Mouse (Mus musculus): ENCODE results near the gene Gm3646. TPM values are rescaled to one million over a fixed set of nuclear protein-coding genes. Genes with fewer than 3 reads are reported as not detected.
A peak's percentile ranks its signal among the peaks of the same experiment; 100 is the strongest.

The Gm3646 gene
- polyA plus RNA-seq, 1 experiment from 2014 or later = not detected

DNA sequence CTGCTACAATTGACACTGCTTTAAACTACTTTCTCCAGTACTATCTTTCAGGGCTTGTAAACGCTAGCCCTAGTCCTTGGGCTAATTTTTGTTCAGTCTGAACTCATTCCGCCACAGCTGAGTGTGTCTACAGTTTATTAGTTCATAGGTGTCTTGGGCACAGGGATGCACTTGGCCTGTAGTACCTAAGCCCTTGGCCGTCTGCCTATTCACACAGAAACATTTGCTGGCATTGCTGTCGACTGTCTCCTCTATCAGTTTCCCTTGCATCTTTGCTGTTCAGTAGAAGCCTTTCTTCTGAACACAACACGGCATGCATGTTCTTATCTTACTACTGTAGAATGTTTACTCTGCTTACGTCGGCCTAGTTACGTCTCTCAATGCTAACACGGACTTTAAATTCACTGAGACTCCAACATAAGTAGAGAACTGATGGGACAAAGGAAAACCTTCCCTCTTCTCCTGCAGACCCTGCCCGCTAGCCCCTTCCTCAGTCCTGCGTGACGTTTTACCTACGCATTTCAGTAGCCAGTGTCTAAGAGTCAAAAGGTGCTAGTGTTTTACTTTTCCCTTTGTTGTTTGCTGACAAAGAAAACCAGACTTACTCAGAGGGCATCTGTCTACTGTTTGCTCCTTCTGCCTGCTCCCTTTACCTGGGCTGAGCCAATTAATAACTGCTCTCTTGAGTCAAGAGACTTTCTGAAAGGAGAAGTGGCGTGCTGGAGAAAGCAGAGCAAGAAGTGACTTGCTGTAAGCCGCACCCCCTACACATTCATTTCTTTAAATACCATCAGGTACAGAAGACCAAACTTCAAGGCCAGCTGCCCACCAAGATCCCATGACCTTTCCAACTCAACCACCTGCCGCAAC, 25.8 kb downstream of the Gm3646 start:
- 80% methylated on average over 16 of the region's 16 CpGs for WGBS
- no peaks in the 10 kb centered on the region for H3K27me3 ChIP-seq
- H3K9ac ChIP-seq = no peak overlapping the region
- no peaks in the 10 kb centered on the region for H3K36me3 ChIP-seq
- no peak overlapping the region for H3K27ac ChIP-seq (replicated peaks)
- no peak overlapping the region for H3K4me2 ChIP-seq (replicated peaks)
- ATAC-seq (ENCODE audit: insufficient number of reproducible peaks, low FRiP score, low TSS enrichment, low read depth) = no peak
- no peaks in the 10 kb centered on the region for H3K4me1 ChIP-seq
- no peaks in the 10 kb centered on the region for H3K9me3 ChIP-seq (replicated peaks)
- no peak overlapping the region for H3K4me3 ChIP-seq (replicated peaks)

DNA sequence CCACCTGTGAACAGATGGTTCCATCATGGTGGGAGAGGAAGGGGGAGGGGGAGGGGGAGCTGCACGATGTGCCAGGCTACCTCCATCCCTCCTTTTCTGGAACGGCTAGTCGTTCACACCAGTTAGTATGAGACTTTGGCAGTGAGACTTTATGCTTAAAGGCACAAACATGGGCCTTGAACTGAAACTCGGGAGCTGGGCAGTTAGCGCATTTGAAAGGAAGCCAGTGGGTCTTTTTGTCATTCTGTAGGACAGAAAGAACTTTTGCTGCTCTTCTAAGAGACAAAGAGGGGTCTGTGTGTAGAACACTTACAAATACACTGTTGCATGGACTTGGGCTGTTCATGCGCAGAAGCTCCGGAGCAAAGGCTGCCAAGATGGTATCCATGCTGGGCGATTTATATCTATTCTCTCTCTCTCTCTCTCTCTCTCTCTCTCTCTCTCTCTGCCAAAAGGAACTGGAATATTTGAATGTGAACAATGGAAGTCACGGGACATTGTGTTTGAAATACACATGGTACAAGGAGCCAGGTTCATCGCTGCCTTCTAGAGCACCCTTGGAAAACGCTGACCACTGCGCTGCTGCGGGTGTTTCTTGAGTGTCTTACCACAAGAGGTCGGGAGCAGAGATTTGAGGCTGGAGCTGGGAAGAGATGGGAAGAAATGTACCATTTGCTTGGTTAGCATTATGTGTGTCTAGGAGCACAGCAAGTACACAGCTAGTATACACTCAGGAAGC, 31.0 kb downstream of the Gm3646 start:
- no peaks in the 10 kb centered on the region for H3K36me3 ChIP-seq
- no peaks in the 10 kb centered on the region for H3K9me3 ChIP-seq (replicated peaks)
- H3K4me2 ChIP-seq (replicated peaks) = no peak overlapping the region
- no peak overlapping the region for H3K9ac ChIP-seq
- no peak overlapping the region for H3K4me3 ChIP-seq (replicated peaks)
- no peak overlapping the region for H3K27ac ChIP-seq (replicated peaks)
- H3K27me3 ChIP-seq = no peaks in the 10 kb centered on the region
- WGBS = 81% methylated on average over 14 of the region's 14 CpGs
- no peak for ATAC-seq (ENCODE audit: insufficient number of reproducible peaks, low FRiP score, low TSS enrichment, low read depth)
- H3K4me1 ChIP-seq = no peaks in the 10 kb centered on the region

DNA sequence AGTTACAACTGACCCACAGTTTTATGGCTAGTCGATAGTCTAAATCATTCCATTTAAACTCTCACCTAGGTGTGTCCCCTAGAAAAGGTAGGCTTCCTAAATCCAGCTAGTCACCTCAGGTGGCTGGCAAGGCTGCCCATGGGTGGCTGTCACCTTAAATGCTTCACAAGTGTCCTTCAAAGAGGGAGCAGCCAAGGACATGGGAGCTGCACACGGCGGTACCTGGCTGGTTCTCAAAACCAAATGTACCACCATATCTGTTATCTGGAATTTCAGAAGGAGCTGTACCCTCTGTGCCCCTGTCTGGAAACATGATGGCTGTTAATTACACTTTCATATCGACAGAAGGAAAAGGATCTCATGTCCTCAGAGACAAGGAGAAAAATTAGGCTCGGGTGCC, 31.6 kb downstream of the Gm3646 start:
- no peaks in the 10 kb centered on the region for H3K36me3 ChIP-seq
- no peaks in the 10 kb centered on the region for H3K27me3 ChIP-seq
- ATAC-seq (ENCODE audit: insufficient number of reproducible peaks, low FRiP score, low TSS enrichment, low read depth) = no peak
- H3K9me3 ChIP-seq (replicated peaks) = no peaks in the 10 kb centered on the region
- WGBS = 76% methylated on average over 5 of the region's 5 CpGs
- no peak overlapping the region for H3K4me2 ChIP-seq (replicated peaks)
- H3K4me3 ChIP-seq (replicated peaks) = no peak overlapping the region
- H3K9ac ChIP-seq = no peak overlapping the region
- no peaks in the 10 kb centered on the region for H3K4me1 ChIP-seq
- no peak overlapping the region for H3K27ac ChIP-seq (replicated peaks)

DNA sequence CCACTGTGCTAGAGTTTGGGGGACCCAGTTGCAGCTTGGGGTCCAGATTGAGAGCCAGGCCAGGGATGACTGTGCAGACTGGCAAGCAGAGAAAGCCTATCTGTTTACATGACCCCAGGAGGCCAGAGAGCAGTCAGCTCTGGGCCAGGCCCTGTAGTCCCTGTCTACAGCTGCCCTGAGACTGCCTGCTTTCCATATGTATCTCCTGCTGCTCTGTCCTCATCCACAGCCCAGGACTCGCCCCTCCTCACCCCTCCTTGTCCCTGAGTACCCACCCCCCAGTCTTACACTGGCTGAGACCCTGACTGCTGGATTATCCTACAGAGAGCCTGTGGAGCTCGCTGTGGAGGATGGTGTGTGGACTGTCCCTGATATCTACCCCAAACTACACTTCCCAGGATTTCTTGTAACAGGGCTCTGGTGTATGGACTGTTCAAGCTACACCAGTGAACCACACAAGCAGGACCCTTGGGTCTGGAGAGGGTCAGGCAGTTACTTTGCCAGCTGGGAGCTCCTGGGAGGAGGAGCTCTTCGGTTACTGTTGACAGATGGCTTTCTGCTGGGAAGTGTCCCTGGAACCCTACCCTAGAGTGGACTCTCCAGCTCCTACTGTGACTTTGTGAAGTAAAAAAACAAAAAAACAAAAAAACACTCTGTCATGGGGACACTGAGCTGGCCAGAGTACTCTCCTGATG, 32.6 kb downstream of the Gm3646 start:
- H3K4me1 ChIP-seq = no peaks in the 10 kb centered on the region
- WGBS = 29% methylated on average over 3 of the region's 3 CpGs
- no peaks in the 10 kb centered on the region for H3K27me3 ChIP-seq
- H3K4me2 ChIP-seq (replicated peaks) = no peak overlapping the region
- ATAC-seq (ENCODE audit: insufficient number of reproducible peaks, low FRiP score, low TSS enrichment, low read depth) = peak; percentile 63
- no peaks in the 10 kb centered on the region for H3K9me3 ChIP-seq (replicated peaks)
- H3K9ac ChIP-seq = 0 out of 2 replicates have a peak overlapping the region, but pooled peaks have one; percentile 15
- H3K4me3 ChIP-seq (replicated peaks) = no peak overlapping the region
- no peak overlapping the region for H3K27ac ChIP-seq (replicated peaks)
- no peaks in the 10 kb centered on the region for H3K36me3 ChIP-seq

DNA sequence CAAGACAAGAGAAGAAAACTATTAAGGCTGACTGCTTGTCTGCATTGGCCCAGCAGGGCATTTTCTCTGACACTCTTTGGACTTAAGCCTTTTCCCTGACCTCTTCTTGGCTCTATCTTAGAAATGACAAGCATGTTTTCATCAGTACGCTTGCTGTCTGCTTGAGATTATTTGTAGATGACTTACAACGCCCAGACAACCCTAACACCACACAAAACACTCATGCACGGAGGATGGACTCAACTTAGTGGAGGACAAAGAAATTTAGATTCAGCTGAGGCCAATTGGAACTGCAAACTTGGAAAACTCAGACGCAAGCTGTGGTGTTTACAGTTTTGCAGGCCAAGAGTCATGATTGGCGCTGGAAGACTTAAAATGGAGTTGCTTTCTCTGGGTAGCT, 34.7 kb downstream of the Gm3646 start:
- Histone ChIP-seq H3K4me2 (replicated peaks) (no peak overlapping the region), H3K27me3 (no peaks in the 10 kb centered on the region), H3K9ac (no peak overlapping the region), H3K9me3 (replicated peaks) (no peaks in the 10 kb centered on the region), H3K27ac (replicated peaks) (no peak overlapping the region), H3K36me3 (no peaks in the 10 kb centered on the region), H3K4me1 (no peaks in the 10 kb centered on the region), H3K4me3 (replicated peaks) (no peak overlapping the region)
- ATAC-seq (ENCODE audit: insufficient number of reproducible peaks, low FRiP score, low TSS enrichment, low read depth) = no peak
- 81% methylated on average over 5 of the region's 5 CpGs for WGBS

DNA sequence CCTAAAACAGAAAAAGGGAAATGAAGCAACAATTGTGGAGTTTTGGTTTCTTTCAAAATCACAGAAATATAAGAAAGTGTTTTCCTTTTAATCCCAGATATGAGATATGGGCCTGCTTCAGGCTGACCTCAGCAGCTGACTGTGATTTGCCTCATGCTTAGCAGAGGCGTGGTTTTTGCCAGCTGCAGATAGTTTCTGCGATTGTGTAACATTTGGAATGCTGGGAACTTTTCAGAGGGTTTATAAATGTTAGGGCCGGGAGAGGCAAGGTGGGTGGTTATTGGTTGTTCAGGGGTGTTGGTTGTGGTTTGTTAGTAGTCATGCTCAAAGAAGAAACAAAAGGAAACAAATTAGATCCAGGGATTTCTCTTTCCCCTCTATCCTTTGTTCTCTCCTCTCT, 37.1 kb downstream of the Gm3646 start:
- Histone ChIP-seq H3K27me3 (no peaks in the 10 kb centered on the region), H3K4me3 (replicated peaks) (no peak overlapping the region), H3K4me1 (no peaks in the 10 kb centered on the region), H3K4me2 (replicated peaks) (no peak overlapping the region), H3K36me3 (no peaks in the 10 kb centered on the region), H3K27ac (replicated peaks) (no peak overlapping the region), H3K9ac (no peak overlapping the region), H3K9me3 (replicated peaks) (no peaks in the 10 kb centered on the region)
- no peak for ATAC-seq (ENCODE audit: insufficient number of reproducible peaks, low FRiP score, low TSS enrichment, low read depth)
- 51% methylated on average over 3 of the region's 3 CpGs for WGBS

DNA sequence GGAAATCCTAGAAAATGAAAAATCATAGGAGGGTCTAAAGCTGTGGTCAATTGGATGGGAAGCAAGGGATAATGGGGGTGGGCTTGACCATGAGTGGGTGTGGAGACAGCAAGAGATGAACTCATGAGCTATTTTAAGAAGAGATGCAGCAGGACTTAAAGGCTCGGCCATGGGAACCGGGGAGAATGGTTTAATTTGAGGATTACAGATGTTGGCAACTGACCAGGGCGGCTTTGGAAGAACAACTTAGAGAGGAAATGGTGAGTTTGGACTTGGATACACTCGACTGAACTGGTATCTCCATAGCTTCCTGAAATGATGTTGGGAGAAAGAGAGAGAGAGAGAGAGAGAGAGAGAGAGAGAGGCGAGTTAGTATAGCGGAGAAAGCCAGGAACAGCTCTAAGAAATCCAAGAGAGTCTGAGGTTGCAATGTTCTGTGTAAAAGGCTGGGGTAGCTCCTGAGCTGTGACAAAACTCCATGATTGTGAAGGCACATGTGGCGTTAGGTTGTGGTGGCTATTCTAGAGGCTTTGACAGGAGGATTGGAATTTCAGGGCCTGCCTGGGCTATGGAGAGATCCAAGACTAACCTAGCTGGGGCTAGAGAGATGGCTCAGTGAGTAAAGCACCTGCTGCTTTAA, 39.2 kb downstream of the Gm3646 start:
- no peak overlapping the region for H3K4me2 ChIP-seq (replicated peaks)
- 62% methylated on average over 7 of the region's 7 CpGs for WGBS
- no peak overlapping the region for H3K27ac ChIP-seq (replicated peaks)
- no peak overlapping the region for H3K4me3 ChIP-seq (replicated peaks)
- no peaks in the 10 kb centered on the region for H3K27me3 ChIP-seq
- no peaks in the 10 kb centered on the region for H3K9me3 ChIP-seq (replicated peaks)
- H3K4me1 ChIP-seq = peaks cover 17% of the 10 kb centered on the region
- no peak for ATAC-seq (ENCODE audit: insufficient number of reproducible peaks, low FRiP score, low TSS enrichment, low read depth)
- H3K9ac ChIP-seq = no peak overlapping the region
- no peaks in the 10 kb centered on the region for H3K36me3 ChIP-seq

DNA sequence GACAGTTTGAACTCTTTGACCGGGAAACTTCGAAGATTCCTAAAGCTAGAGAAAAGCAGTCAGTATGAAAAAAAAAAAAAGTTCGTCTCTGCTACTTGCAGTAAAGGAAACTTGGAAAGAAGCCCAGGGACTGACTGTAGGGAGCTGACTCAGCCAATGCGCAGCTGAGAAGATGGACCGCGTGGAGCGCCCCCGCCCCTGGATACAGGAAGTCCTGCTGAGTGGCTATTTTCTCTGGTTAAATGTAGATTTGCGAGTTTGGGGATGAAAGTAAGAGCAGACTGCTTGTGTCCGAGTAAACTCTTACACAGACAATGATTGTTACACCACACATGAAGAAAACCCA, 43.1 kb downstream of the Gm3646 start:
- ATAC-seq (ENCODE audit: insufficient number of reproducible peaks, low FRiP score, low TSS enrichment, low read depth) = peak; percentile 86
- Histone ChIP-seq H3K27me3 (no peaks in the 10 kb centered on the region), H3K36me3 (no peaks in the 10 kb centered on the region), H3K9ac (no peak overlapping the region), H3K9me3 (replicated peaks) (no peaks in the 10 kb centered on the region), H3K4me3 (replicated peaks) (peak overlapping the region; percentile 17), H3K27ac (replicated peaks) (peak overlapping the region; percentile 95), H3K4me1 (peaks cover 47% of the 10 kb centered on the region), H3K4me2 (replicated peaks) (peak overlapping the region; percentile 43)
- 2% methylated on average over 10 of the region's 10 CpGs for WGBS

DNA sequence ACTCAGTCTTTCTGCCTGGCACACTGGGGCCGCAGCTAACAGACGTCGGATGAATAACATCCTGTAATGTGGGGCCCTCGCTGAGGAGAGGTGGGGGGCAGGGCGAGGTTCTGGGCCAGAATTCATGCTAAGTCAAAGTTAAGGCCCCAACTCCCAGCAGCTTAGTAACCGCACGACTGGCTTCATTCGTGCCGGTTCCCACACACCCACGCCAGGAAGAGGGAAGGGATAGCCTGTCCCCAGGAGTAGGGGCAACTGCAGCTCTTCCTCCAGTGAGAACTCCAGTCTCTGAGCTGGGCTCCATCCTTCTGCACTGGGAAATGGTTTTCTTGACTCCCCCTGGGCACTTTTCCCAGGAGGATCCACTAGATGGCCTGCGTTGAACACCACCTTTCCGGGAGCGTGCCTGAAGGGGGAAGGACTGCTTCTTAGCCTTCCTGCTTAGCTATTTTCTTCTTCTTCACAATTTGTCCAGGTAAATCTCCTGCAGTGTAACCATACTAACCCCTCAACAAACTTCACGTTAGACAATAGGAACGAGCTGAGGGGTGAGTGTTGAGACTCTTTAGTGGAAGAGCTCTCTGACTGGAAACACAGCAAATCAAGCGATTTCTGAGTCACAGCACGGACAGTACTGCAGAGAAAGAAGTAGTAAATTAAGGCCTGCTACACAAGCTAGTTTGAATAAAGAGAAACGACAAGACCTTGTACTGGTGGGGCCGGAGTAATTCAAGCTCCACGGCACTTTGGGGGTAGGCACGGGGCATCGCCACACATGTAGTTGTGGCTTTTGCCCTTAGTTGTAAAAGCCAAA, 43.7 kb downstream of the Gm3646 start:
- H3K4me3 ChIP-seq (replicated peaks) = peak overlapping the region; percentile 17
- H3K36me3 ChIP-seq = no peaks in the 10 kb centered on the region
- H3K27ac ChIP-seq (replicated peaks) = peak overlapping the region; percentile 95
- 6% methylated on average over 22 of the region's 22 CpGs for WGBS
- H3K9me3 ChIP-seq (replicated peaks) = no peaks in the 10 kb centered on the region
- peak overlapping the region; percentile 43 for H3K4me2 ChIP-seq (replicated peaks)
- peak; percentile 35 for ATAC-seq (ENCODE audit: insufficient number of reproducible peaks, low FRiP score, low TSS enrichment, low read depth)
- no peak overlapping the region for H3K9ac ChIP-seq
- peaks cover 50% of the 10 kb centered on the region for H3K4me1 ChIP-seq
- no peaks in the 10 kb centered on the region for H3K27me3 ChIP-seq

DNA sequence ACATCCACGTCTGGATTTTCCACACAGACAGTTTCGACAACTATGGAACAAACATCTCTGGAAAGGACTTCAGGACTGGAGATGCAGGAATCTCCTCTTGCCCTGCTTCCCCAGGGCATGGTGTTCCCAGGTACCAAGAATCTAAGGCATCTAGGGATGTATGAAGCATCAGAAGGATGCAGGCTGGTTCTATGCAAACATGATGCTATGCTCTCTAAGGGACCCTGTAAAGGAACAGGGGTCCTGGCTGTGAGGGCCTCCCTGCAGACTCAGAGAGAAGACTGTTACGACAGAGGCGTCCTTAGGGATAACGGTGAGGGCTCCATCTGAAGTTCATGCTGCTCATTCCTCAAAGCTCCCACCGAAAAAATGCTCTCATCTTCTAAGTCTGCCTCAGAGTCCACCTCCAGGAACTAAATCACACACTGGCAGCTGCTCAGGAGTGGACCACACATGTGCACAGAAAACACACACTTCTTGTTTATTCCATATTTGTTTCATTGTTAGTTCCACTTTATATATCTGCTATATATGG, 44.9 kb downstream of the Gm3646 start:
- peak overlapping the region; percentile 7; the same call in 1 of the 2 replicates for H3K27ac ChIP-seq (replicated peaks)
- no peak overlapping the region for H3K4me2 ChIP-seq (replicated peaks)
- H3K9me3 ChIP-seq (replicated peaks) = no peaks in the 10 kb centered on the region
- no peak overlapping the region for H3K9ac ChIP-seq
- H3K4me3 ChIP-seq (replicated peaks) = no peak overlapping the region
- peaks cover 50% of the 10 kb centered on the region for H3K4me1 ChIP-seq
- no peaks in the 10 kb centered on the region for H3K27me3 ChIP-seq
- H3K36me3 ChIP-seq = no peaks in the 10 kb centered on the region
- ATAC-seq (ENCODE audit: insufficient number of reproducible peaks, low FRiP score, low TSS enrichment, low read depth) = no peak
- WGBS = 51% methylated on average over 6 of the region's 6 CpGs
